Mouse (Mus musculus) gastrocnemius, postnatal 10 days (tissue): Measurements from ENCODE around the gene Gm15737. TPM values are rescaled to one million over a fixed set of nuclear protein-coding genes. Genes with fewer than 3 reads are reported as not detected.

ENCODE experiments used
- DNase-seq: peaks from one replicate; pipeline ENCODE4 v3.0.0; 2021; ENCODE audit warnings: mixed read lengths
- long read RNA-seq, 2 experiments: library from polyadenylated mRNA; stranded (forward); transcript quantifications; one replicate each; pipeline ENCODE4 v2.0.0; 2021
- total RNA-seq, 2 experiments: library from RNA; stranded (reverse); gene quantifications; 2 replicates each; pipeline ENCODE4 v1.2.3; 2021

The Gm15737 gene
- total RNA-seq = under 1 TPM; 0.68 to 0.92 TPM
- long read RNA-seq, experiment 1, full-length matches to known transcripts = 1 of 1 reads
- long read RNA-seq, experiment 1, partial matches to known transcripts = 0 of 1 reads
- long read RNA-seq, experiment 1, other reads (novel, unspliced or antisense) = 0 of 1 reads
- long read RNA-seq, experiment 2 = 0 reads

GRCm38 (mm10) chr6:92869089-92869581 is at the start of gene Gm15737:
Gm15737 (plus strand) TSS chr6:92869357.
- peak; percentile 23 for DNase-seq

- no peak for DNase-seq
These were observed 47.6 kb upstream of the Gm15737 start for GRCm38 (mm10) chr6:92821606-92822005.

GRCm38 (mm10) chr6:92822006-92822405 is 47.2 kb upstream of the Gm15737 start:
- DNase-seq = no peak

- DNase-seq = no peak
These were observed 45.2 kb upstream of the Gm15737 start for GRCm38 (mm10) chr6:92823991-92824390.

- no peak for DNase-seq
These were observed 42.6 kb upstream of the Gm15737 start for GRCm38 (mm10) chr6:92826561-92826960.

GRCm38 (mm10) chr6:92827360-92827759 is 41.8 kb upstream of the Gm15737 start:
- DNase-seq = no peak

- DNase-seq = no peak
These were observed 40.0 kb upstream of the Gm15737 start for GRCm38 (mm10) chr6:92829148-92829547.

GRCm38 (mm10) chr6:92831106-92831505 is 38.1 kb upstream of the Gm15737 start:
- no peak for DNase-seq

- DNase-seq = no peak
These were observed 27.2 kb upstream of the Gm15737 start for GRCm38 (mm10) chr6:92842000-92842399.

- no peak for DNase-seq
These were observed 25.7 kb upstream of the Gm15737 start for GRCm38 (mm10) chr6:92843474-92843873.

- no peak for DNase-seq
These were observed 23.3 kb upstream of the Gm15737 start for GRCm38 (mm10) chr6:92845898-92846297.

- DNase-seq = no peak
These were observed 22.5 kb upstream of the Gm15737 start for GRCm38 (mm10) chr6:92846614-92847013.

- DNase-seq = peak; percentile 15
These were observed 19.9 kb upstream of the Gm15737 start for GRCm38 (mm10) chr6:92849208-92849607.

GRCm38 (mm10) chr6:92850250-92850649 is 18.9 kb upstream of the Gm15737 start:
- DNase-seq = peak; percentile 32

GRCm38 (mm10) chr6:92854873-92855272 is 14.3 kb upstream of the Gm15737 start:
- no peak for DNase-seq

GRCm38 (mm10) chr6:92857761-92858160 is 11.4 kb upstream of the Gm15737 start:
- no peak for DNase-seq

- DNase-seq = no peak
These were observed 10.2 kb upstream of the Gm15737 start for GRCm38 (mm10) chr6:92858721-92859510.

GRCm38 (mm10) chr6:92860285-92860912 is 8.8 kb upstream of the Gm15737 start:
- DNase-seq = no peak

- DNase-seq = no peak
These were observed 6.6 kb upstream of the Gm15737 start for GRCm38 (mm10) chr6:92862599-92862998.

- peak; percentile 19 for DNase-seq
These were observed 544 bp downstream of the Gm15737 start for GRCm38 (mm10) chr6:92869582-92870219.

GRCm38 (mm10) chr6:92871813-92872212 is 2.7 kb downstream of the Gm15737 start:
- DNase-seq = no peak

- DNase-seq = no peak
These were observed 3.6 kb downstream of the Gm15737 start for GRCm38 (mm10) chr6:92872766-92873165.

- no peak for DNase-seq
These were observed 5.7 kb downstream of the Gm15737 start for GRCm38 (mm10) chr6:92874854-92875253.
